Mouse (Mus musculus) left cerebral cortex, postnatal 25 days (tissue): Measurements from ENCODE around the gene Pigp. TPM values are rescaled to one million over a fixed set of nuclear protein-coding genes. Genes with fewer than 3 reads are reported as not detected.

ENCODE experiments used
- DNase-seq, 2 experiments: peaks; one replicate each; pipeline ENCODE4 v3.0.0; 2022; ENCODE audit warnings: low spot score in 2 of 2, mixed read lengths in 1 of 2
- intact Hi-C: fragments of 180-260 bp; cut with DNase I; formaldehyde crosslinking; loops from one replicate; pipeline ENCODE4 v1.15.1; 2025
- total RNA-seq, 2 experiments: library from RNA; stranded (reverse); gene quantifications; 2 replicates each; pipeline ENCODE4 v1.2.3; 2021

Pigp gene
- total RNA-seq, 2 experiments from 2014 or later = 36.6 to 42.6 TPM

- DNase-seq = no peak
- intact Hi-C loops = no loop called here
These were observed 42.5 kb downstream of the Pigp start for GRCm38 (mm10) chr16:94328881-94329867.

- no peak for DNase-seq
- intact Hi-C loops = no loop called here
These were observed 43.6 kb downstream of the Pigp start, which contains the start of gene Ripply3 for GRCm38 (mm10) chr16:94327781-94328711. Gene Ripply3, plus strand, starts transcription at chr16:94328420.

GRCm38 (mm10) chr16:94326008-94326407, 45.6 kb downstream of the Pigp start:
- intact Hi-C loops = no loop called here
- no peak for DNase-seq

- intact Hi-C loops = no loop called here
- DNase-seq = no peak
These were observed 48.0 kb downstream of the Pigp start for GRCm38 (mm10) chr16:94323681-94324080.

- intact Hi-C loops = no loop called here
- DNase-seq = no peak
These were observed 51.4 kb downstream of the Pigp start for GRCm38 (mm10) chr16:94320223-94320622.

GRCm38 (mm10) chr16:94317752-94318151, 53.9 kb downstream of the Pigp start:
- DNase-seq = no peak
- intact Hi-C loops = no loop called here

GRCm38 (mm10) chr16:94315215-94315614, 56.4 kb downstream of the Pigp start:
- no peak for DNase-seq
- intact Hi-C loops = no loop called here

- intact Hi-C loops = loop anchor here (5.0 kb wide), 1 partner anchor 107 kb away; no protein-coding TSS in a partner anchor
- DNase-seq = no peak
These were observed 57.0 kb downstream of the Pigp start for GRCm38 (mm10) chr16:94314626-94315025.

GRCm38 (mm10) chr16:94313229-94314030, 58.2 kb downstream of the Pigp start, which contains the start of gene Hlcs:
Gene Hlcs, minus strand, starts transcription at chr16:94313571.
- intact Hi-C loops = loop anchor here (1.0 to 5.0 kb wide), 4 partner anchors 24 to 255 kb away; partner anchors contain the start of gene Ttc3
- DNase-seq = peak; percentile 98

GRCm38 (mm10) chr16:94312663-94313228, 58.9 kb downstream of the Pigp start:
- DNase-seq = peak; percentile 87 to 95
- intact Hi-C loops = loop anchor here (1.0 to 5.0 kb wide), 4 partner anchors 23 to 256 kb away; partner anchors contain the start of gene Ttc3

- intact Hi-C loops = loop anchor here (2.0 to 5.0 kb wide), 2 partner anchors 105 to 257 kb away; no protein-coding TSS in a partner anchor
- DNase-seq = no peak
These were observed 59.7 kb downstream of the Pigp start for GRCm38 (mm10) chr16:94311931-94312330.

GRCm38 (mm10) chr16:94311416-94311815, 60.2 kb downstream of the Pigp start:
- DNase-seq = no peak
- intact Hi-C loops = loop anchor here (5.0 kb wide), 1 partner anchor 104 kb away; no protein-coding TSS in a partner anchor

GRCm38 (mm10) chr16:94309025-94309424, 62.6 kb downstream of the Pigp start:
- intact Hi-C loops = no loop called here
- DNase-seq = no peak

Other genes with a start within 250 kb of the Pigp start
- 10 to 100 TPM; 15.7 to 16.1 TPM for gene Hlcs, start 58.3 kb downstream of the Pigp start, total RNA-seq
- gene Ripply3, start 43.4 kb downstream of the Pigp start, total RNA-seq = not detected
- 100 to 1,000 TPM; 933 to 947 TPM for gene Ttc3, start 1.2 kb downstream of the Pigp start, total RNA-seq
- gene Vps26c, start 155.0 kb upstream of the Pigp start, total RNA-seq = 10 to 100 TPM; 29.4 to 33.7 TPM
- gene Dyrk1a, start 198.2 kb upstream of the Pigp start, total RNA-seq = 10 to 100 TPM; 88.1 to 92.8 TPM